8 mouse cellular contexts compared by ENCODE assay signal in genomic region chr2:120478600-120478999, GRCm38 (mm10). TPM values are rescaled to one million over a fixed set of nuclear protein-coding genes. Genes with fewer than 3 reads are reported as not detected.
DNase-seq lines count a peak whose midpoint lies in the region; ATAC-seq and TF ChIP-seq lines count a peak whose summit lies in the region.

No protein-coding gene starts in this region.

- H3K27me3 ChIP-seq in liver, embryonic 11.5 days (replicated peaks; ENCODE audit: control insufficient read depth, insufficient read depth, low read length) = no peaks in the 10 kb centered on the region

- H3K4me3 ChIP-seq in liver, embryonic 11.5 days (ENCODE audit: low read depth, low read length) = no peak overlapping the region
- no peak overlapping the region for H3K4me3 ChIP-seq in embryonic fibroblast, embryonic 13.5 days (ENCODE audit: insufficient read depth, low read length)

- peak; percentile 77 for DNase-seq in liver
- no peak for DNase-seq in liver, embryonic 11.5 days (ENCODE audit: low spot score)
- peak; percentile 79 to 81 for DNase-seq in adrenal gland, postnatal 36 days
- DNase-seq in left cerebral cortex, postnatal 14 days (ENCODE audit: low spot score in 2 of 2) = peak; percentile 79 to 86
- DNase-seq in testis, postnatal 14 days (ENCODE audit: low spot score) = peak; percentile 52

- H3K27ac ChIP-seq in liver, embryonic 11.5 days (ENCODE audit: low read depth, low read length) = no peak overlapping the region
- H3K27ac ChIP-seq in embryonic fibroblast, embryonic 13.5 days (ENCODE audit: insufficient read depth, low read length) = no peak overlapping the region

- intact Hi-C loops in left cerebral cortex, postnatal 14 days (cut with DNase I) = loop anchor here (5.0 kb wide), 1 partner anchor 194 kb away; no protein-coding TSS in a partner anchor

- H3K36me3 ChIP-seq in liver, embryonic 11.5 days (ENCODE audit: control insufficient read depth, insufficient read depth, low read length) = no peaks in the 10 kb centered on the region

- peak; percentile 64; the same call in 1 of the 2 replicates for TF ChIP-seq CTCF in embryonic fibroblast, embryonic 13.5 days (IDR thresholded peaks at IDR 0.05; ENCODE audit: borderline replicate concordance, insufficient read depth, low read length)

- H3K4me1 ChIP-seq in liver, embryonic 11.5 days (replicated peaks; ENCODE audit: control insufficient read depth, insufficient read depth, low read length) = no peaks in the 10 kb centered on the region
- H3K4me1 ChIP-seq in embryonic fibroblast, embryonic 13.5 days (ENCODE audit: control insufficient read depth, insufficient read depth, low read length) = no peaks in the 10 kb centered on the region

- H3K4me2 ChIP-seq in liver, embryonic 11.5 days = no peak overlapping the region

- H3K9ac ChIP-seq in liver, embryonic 11.5 days (ENCODE audit: low read depth, low read length) = no peak overlapping the region

- no peaks in the 10 kb centered on the region for H3K9me3 ChIP-seq in liver, embryonic 11.5 days (ENCODE audit: control insufficient read depth, low read length)

- 38% methylated on average over 3 of the region's 3 CpGs for WGBS in liver, embryonic 11.5 days

- no peak for TF ChIP-seq POLR2A in embryonic fibroblast, embryonic 13.5 days (IDR thresholded peaks at IDR 0.05; ENCODE audit: low read depth, low read length)

- ATAC-seq in liver, embryonic 11.5 days (replicated peaks; ENCODE audit: low FRiP score) = no peak
- peak; percentile 75 for ATAC-seq in hematopoietic stem cell, adult 5-6 weeks (replicated peaks in 1 of 2; ENCODE audit: insufficient read depth in 1 of 2, low FRiP score in 2 of 2, low TSS enrichment in 1 of 2, low read depth in 1 of 2, poor library complexity in 2 of 2, severe bottlenecking in 2 of 2)
- ATAC-seq in monocyte, adult 5-6 weeks (replicated peaks; ENCODE audit: insufficient number of reproducible peaks, low FRiP score, low TSS enrichment, poor library complexity, severe bottlenecking) = peak; percentile 81; the same call in 1 of the 2 replicates

RNA-seq across cellular contexts. Expression of gene Capn3, which starts 22.8 kb away (rescaled TPM):
- 6.3 and 7.5 TPM in 2 replicates for polyA plus RNA-seq in liver, embryonic 11.5 days (2014; fragmentation: Nextera tagmentation; extraction: Ambion mirVana)
- under 1 TPM in 1 of 2 experiments, not detected in 1; 0.56 TPM for total RNA-seq in adrenal gland, postnatal 36 days (2021)
- polyA plus RNA-seq in embryonic fibroblast, embryonic 13.5 days (2011; ENCODE audit: insufficient read length, low read depth, missing spikeins) = not detected in 2 replicates
- 4.3 and 6.0 TPM in 2 replicates for total RNA-seq in hematopoietic stem cell, adult 5-6 weeks (2017)
- 1 to 10 TPM; 4.1 to 5.7 TPM for total RNA-seq in left cerebral cortex, postnatal 14 days (2021)
- total RNA-seq in monocyte, adult 5-6 weeks (2017) = 2.0 to 6.3 TPM (median 5.0 TPM) in 3 replicates
